Mouse (Mus musculus) MEL (cell line): ENCODE measurements around the gene Atg7. TPM values are rescaled to one million over a fixed set of nuclear protein-coding genes. Genes with fewer than 3 reads are reported as not detected.

Experiments used
- DNase-seq: peaks from one replicate; pipeline ENCODE4 v3.0.0; 2011; ENCODE audit warnings: low read depth, low spot score
- H3K27ac ChIP-seq: 2 replicates; pipeline ENCODE4 v1.5.1; 2012; ENCODE audit warnings: low read depth, mild to moderate bottlenecking, control low read depth, low read length, moderate library complexity; ENCODE audit not compliant: control insufficient read depth
- H3K27me3 ChIP-seq, 2 experiments: fragments of 150-350 bp in 1 of 2; sonication (generic) in 1 of 2; 2 replicates each; pipeline ENCODE4 v1.6.1; 2012; ENCODE audit warnings: low read length in 2 of 2, mild to moderate bottlenecking in 2 of 2, improper control_type of control experiment in 1 of 2, moderate library complexity in 1 of 2; ENCODE audit not compliant: insufficient read depth in 2 of 2, control insufficient read depth in 1 of 2
- H3K36me3 ChIP-seq, 2 experiments: 2 replicates each; pipeline ENCODE4 v1.6.1; 2012 to 2014; ENCODE audit warnings: low read length in 2 of 2, improper control_type of control experiment in 1 of 2, inconsistent platforms in 1 of 2, mild to moderate bottlenecking in 1 of 2; ENCODE audit not compliant: insufficient read depth in 2 of 2, control insufficient read depth in 1 of 2
- H3K4me1 ChIP-seq, 2 experiments: fragments of 150-350 bp in 1 of 2; sonication (generic) in 1 of 2; 2 replicates each; pipeline ENCODE4 v1.6.1; 2012; ENCODE audit warnings: low read length in 2 of 2, improper control_type of control experiment in 1 of 2, mild to moderate bottlenecking in 1 of 2; ENCODE audit not compliant: insufficient read depth in 2 of 2, control insufficient read depth in 1 of 2
- H3K4me3 ChIP-seq, 2 experiments: fragments of 150-350 bp in 1 of 2; sonication (generic) in 1 of 2; 2 replicates each; pipeline ENCODE4 v1.5.1; 2012; ENCODE audit warnings: low read depth in 2 of 2, low read length in 2 of 2, mild to moderate bottlenecking in 2 of 2, moderate library complexity in 2 of 2, control low read depth in 1 of 2, improper control_type of control experiment in 1 of 2; ENCODE audit not compliant: control insufficient read depth in 1 of 2, insufficient read depth in 1 of 2
- H3K79me2 ChIP-seq: 2 replicates; pipeline ENCODE4 v1.6.1; 2012; ENCODE audit warnings: mild to moderate bottlenecking, low read length, moderate library complexity; ENCODE audit not compliant: control insufficient read depth, poor library complexity, insufficient read depth
- H3K9ac ChIP-seq: 2 replicates; pipeline ENCODE4 v1.6.1; 2012; ENCODE audit warnings: low read depth, mild to moderate bottlenecking, control low read depth, low read length, moderate library complexity; ENCODE audit not compliant: control insufficient read depth, poor library complexity, severe bottlenecking
- H3K9me3 ChIP-seq: fragments of 150-350 bp; sonication (generic); replicated peaks from 2 replicates; pipeline ENCODE4 v1.6.1; 2012; ENCODE audit warnings: mild to moderate bottlenecking, low read length, improper control_type of control experiment, moderate library complexity; ENCODE audit not compliant: insufficient read depth
- BHLHE40 ChIP-seq: IDR thresholded peaks from 2 replicates; pipeline ENCODE4 v1.6.1; 2012; ENCODE audit warnings: low read depth, mild to moderate bottlenecking, inconsistent platforms, low read length, improper control_type of control experiment, borderline replicate concordance
- CHD1 ChIP-seq: IDR thresholded peaks from 2 replicates; pipeline ENCODE4 v1.6.1; 2012; ENCODE audit warnings: low read depth, mild to moderate bottlenecking, inconsistent platforms, low read length, improper control_type of control experiment
- CHD2 ChIP-seq: IDR thresholded peaks from 2 replicates; pipeline ENCODE4 v1.6.1; 2011; ENCODE audit warnings: low read length, improper control_type of control experiment
- CTCF ChIP-seq, 3 experiments: IDR thresholded peaks in 2 of 3; conservative IDR thresholded peaks in 1 of 3; 2 replicates each; pipeline ENCODE4 v1.5.1; 2011 to 2012; ENCODE audit warnings: low read length in 3 of 3, low read depth in 2 of 3, mild to moderate bottlenecking in 2 of 3, improper control_type of control experiment in 1 of 3, inconsistent platforms in 1 of 3, mixed read lengths in 1 of 3, moderate library complexity in 1 of 3; ENCODE audit not compliant: control insufficient read depth in 1 of 3, insufficient read depth in 1 of 3, poor library complexity in 1 of 3, severe bottlenecking in 1 of 3
- ETS1 ChIP-seq: IDR thresholded peaks from 2 replicates; pipeline ENCODE4 v1.6.1; 2012; ENCODE audit warnings: low read depth, mild to moderate bottlenecking, inconsistent platforms, low read length, improper control_type of control experiment, moderate library complexity
- GABPA ChIP-seq: IDR thresholded peaks from 2 replicates; pipeline ENCODE4 v1.6.1; 2012; ENCODE audit warnings: low read depth, mild to moderate bottlenecking, inconsistent platforms, low read length, improper control_type of control experiment, moderate library complexity
- GATA1 ChIP-seq: IDR thresholded peaks from 2 replicates; pipeline ENCODE4 v1.6.1; 2011; ENCODE audit warnings: low read depth, low read length, improper control_type of control experiment
- HCFC1 ChIP-seq: IDR thresholded peaks from 2 replicates; pipeline ENCODE4 v1.6.1; 2012; ENCODE audit warnings: low read depth, mild to moderate bottlenecking, inconsistent platforms, low read length, improper control_type of control experiment, moderate library complexity
- JUND ChIP-seq: IDR thresholded peaks from 2 replicates; pipeline ENCODE4 v1.6.1; 2011; ENCODE audit warnings: low read depth, mild to moderate bottlenecking, improper control_type of control experiment, low read length
- MAFK ChIP-seq: IDR thresholded peaks from 2 replicates; pipeline ENCODE4 v1.6.1; 2011; ENCODE audit warnings: low read depth, mild to moderate bottlenecking, low read length, improper control_type of control experiment, borderline replicate concordance
- MAX ChIP-seq: IDR thresholded peaks from 2 replicates; pipeline ENCODE4 v1.6.1; 2011; ENCODE audit warnings: low read length, improper control_type of control experiment
- MAZ ChIP-seq: IDR thresholded peaks from 2 replicates; pipeline ENCODE4 v1.6.1; 2012; ENCODE audit warnings: low read depth, mild to moderate bottlenecking, inconsistent platforms, low read length, improper control_type of control experiment
- MYB ChIP-seq: IDR thresholded peaks from 2 replicates; pipeline ENCODE4 v1.6.1; 2011; ENCODE audit warnings: mild to moderate bottlenecking, low read depth, low read length, improper control_type of control experiment
- NRF1 ChIP-seq: IDR thresholded peaks from 2 replicates; pipeline ENCODE4 v1.6.1; 2014; ENCODE audit warnings: low read depth, mild to moderate bottlenecking, inconsistent platforms, low read length, improper control_type of control experiment, moderate library complexity; ENCODE audit not compliant: poor library complexity, insufficient read depth, severe bottlenecking
- POLR2AphosphoS2 ChIP-seq: IDR thresholded peaks from 2 replicates; pipeline ENCODE4 v1.6.1; 2011; ENCODE audit warnings: low read length, improper control_type of control experiment
- POLR2AphosphoS5 ChIP-seq: IDR thresholded peaks from 2 replicates; pipeline ENCODE4 v1.6.1; 2012; ENCODE audit warnings: low read depth, borderline replicate concordance, mild to moderate bottlenecking, inconsistent platforms, low read length, moderate library complexity, mixed read lengths
- RAD21 ChIP-seq: IDR thresholded peaks from 2 replicates; pipeline ENCODE4 v1.6.1; 2011; ENCODE audit warnings: mild to moderate bottlenecking, low read depth, low read length, improper control_type of control experiment
- RCOR1 ChIP-seq: IDR thresholded peaks from 2 replicates; pipeline ENCODE4 v1.6.1; 2012; ENCODE audit warnings: low read depth, mild to moderate bottlenecking, inconsistent platforms, low read length, improper control_type of control experiment
- SMC3 ChIP-seq: IDR thresholded peaks from 2 replicates; pipeline ENCODE4 v1.6.1; 2011; ENCODE audit warnings: low read depth, low read length, improper control_type of control experiment
- TCF12 ChIP-seq: IDR thresholded peaks from 2 replicates; pipeline ENCODE4 v1.6.1; 2014; ENCODE audit warnings: low read depth, mild to moderate bottlenecking, inconsistent platforms, low read length, improper control_type of control experiment, moderate library complexity
- UBTF ChIP-seq: IDR thresholded peaks from 2 replicates; pipeline ENCODE4 v1.6.1; 2012; ENCODE audit warnings: low read depth, mild to moderate bottlenecking, inconsistent platforms, low read length, improper control_type of control experiment, moderate library complexity, borderline replicate concordance; ENCODE audit not compliant: insufficient read depth
- USF1 ChIP-seq: IDR thresholded peaks from 2 replicates; pipeline ENCODE4 v1.6.1; 2014; ENCODE audit warnings: low read depth, mild to moderate bottlenecking, inconsistent platforms, low read length, improper control_type of control experiment, moderate library complexity
- USF2 ChIP-seq, 2 experiments: IDR thresholded peaks; 2 replicates each; pipeline ENCODE4 v1.6.1; 2011 to 2012; ENCODE audit warnings: improper control_type of control experiment in 2 of 2, low read length in 2 of 2, borderline replicate concordance in 1 of 2, inconsistent platforms in 1 of 2, low read depth in 1 of 2, mild to moderate bottlenecking in 1 of 2; ENCODE audit not compliant: insufficient read depth in 1 of 2
- ZMIZ1 ChIP-seq: IDR thresholded peaks from 2 replicates; pipeline ENCODE4 v1.6.1; 2012; ENCODE audit warnings: low read depth, mild to moderate bottlenecking, inconsistent platforms, low read length, improper control_type of control experiment, moderate library complexity
- polyA plus RNA-seq, 2 experiments: library from polyadenylated mRNA; stranded (reverse) in 1 of 2; unstranded in 1 of 2; fragments of >175 nt in 1 of 2; fragments of >200 nt in 1 of 2; gene quantifications; 2 replicates each; pipeline versions ENCODE4 v1.2.1 to v1.2.4; 2012; ENCODE audit warnings: low replicate concordance in 2 of 2, low read depth in 1 of 2; ENCODE audit not compliant: insufficient read length in 2 of 2, insufficient read depth in 1 of 2, missing spikeins in 1 of 2
- total RNA-seq: library from RNA; depleted of rRNA; stranded (reverse); fragments of 300-350 nt; gene quantifications from 2 replicates; pipeline ENCODE4 v1.2.3, GENCODE M21; 2012

The Atg7 gene
- total and polyA plus RNA-seq, 3 experiments, result 14.6 TPM; not detected in 1

GRCm38 (mm10) chr6:114835344-114835743 lies 192.4 kb downstream of the Atg7 start:
- peaks cover 0 to 6% of the 10 kb centered on the region in 2 experiments; a peak in 3 of 4 replicates for H3K4me1 ChIP-seq
- no peaks in the 10 kb centered on the region for H3K79me2 ChIP-seq
- no peak overlapping the region for H3K4me3 ChIP-seq
- DNase-seq, result no peak
- H3K36me3 ChIP-seq, result peaks cover 0 to 11% of the 10 kb centered on the region in 2 experiments; a peak in 2 of 4 replicates
- H3K27ac ChIP-seq, result no peak overlapping the region
- no peaks in the 10 kb centered on the region for H3K27me3 ChIP-seq
- no peaks in the 10 kb centered on the region for H3K9me3 ChIP-seq
- TF ChIP-seq CHD2 (no peak), POLR2AphosphoS5 (no peak), MAZ (no peak), RAD21 (no peak), POLR2AphosphoS2 (no peak), UBTF (no peak), CTCF (IDR thresholded peaks at IDR 0.05 in 2 of 3, conservative IDR thresholded peaks at IDR 0.05 in 1 of 3; ENCODE audit: control insufficient read depth in 1 of 3, insufficient read depth in 1 of 3, low read depth in 2 of 3, low read length in 3 of 3, poor library complexity in 1 of 3, severe bottlenecking in 1 of 3) (no peak), BHLHE40 (no peak), MAX (no peak), ETS1 (no peak), MYB (no peak), CHD1 (no peak), ZMIZ1 (no peak), MAFK (no peak), NRF1 (no peak), TCF12 (no peak), GATA1 (no peak)
- no peak overlapping the region for H3K9ac ChIP-seq

- H3K4me3 ChIP-seq, result no peak overlapping the region
- DNase-seq, result no peak
- no peaks in the 10 kb centered on the region for H3K9me3 ChIP-seq
- H3K27ac ChIP-seq, result no peak overlapping the region
- H3K27me3 ChIP-seq, result no peaks in the 10 kb centered on the region
- no peak overlapping the region for H3K9ac ChIP-seq
- H3K79me2 ChIP-seq, result no peaks in the 10 kb centered on the region
- peaks cover 0 to 6% of the 10 kb centered on the region in 2 experiments; a peak in 3 of 4 replicates for H3K4me1 ChIP-seq
- peaks cover 0 to 11% of the 10 kb centered on the region in 2 experiments; a peak in 2 of 4 replicates for H3K36me3 ChIP-seq
- TF ChIP-seq USF1, result no peak
- TF ChIP-seq HCFC1, result no peak
- no peak for TF ChIP-seq USF2 (IDR thresholded peaks at IDR 0.05; ENCODE audit: borderline replicate concordance in 1 of 2, insufficient read depth in 1 of 2, low read depth in 1 of 2, low read length in 2 of 2)
- TF ChIP-seq POLR2AphosphoS2, result no peak
- TF ChIP-seq ETS1, result no peak
- no peak for TF ChIP-seq RCOR1
- no peak for TF ChIP-seq ZMIZ1
- TF ChIP-seq GABPA, result no peak
- no peak for TF ChIP-seq JUND
- TF ChIP-seq SMC3, result no peak
Measured at GRCm38 (mm10) chr6:114835752-114836151, 192.9 kb downstream of the Atg7 start.
